18 mouse cellular contexts compared by ENCODE assay signal in the genomic region with DNA sequence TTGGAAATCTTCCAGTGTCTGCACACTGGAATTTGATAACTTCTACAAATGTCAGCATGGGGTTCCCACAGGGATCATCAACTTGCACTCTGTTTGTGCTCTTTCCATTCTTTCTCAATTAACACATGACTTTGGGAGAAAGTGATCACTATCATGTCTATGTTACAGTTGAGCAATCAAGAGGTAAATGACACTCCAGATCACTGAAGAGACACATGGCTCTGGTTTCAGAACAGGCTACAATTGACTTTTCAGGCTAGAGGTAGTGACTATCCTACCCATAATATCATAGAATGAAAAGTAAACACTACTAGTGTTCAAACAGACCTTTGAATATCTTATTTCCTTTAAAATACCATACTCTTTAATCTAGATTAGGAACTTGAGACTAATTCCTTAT.
"Had no signal": no experiment of that assay in that cellular context is flagged by ENCODE, and none has a peak within 500 bp of the region (broad histone marks: within the 10 kb centered on the region; RNA-seq: fewer than 3 reads in every experiment).

No protein-coding gene starts in this region.

- H3K4me1 ChIP-seq: midbrain, embryonic 10.5 days; midbrain, embryonic 12.5 days; neural tube, embryonic 13.5 days; neural tube, embryonic 15.5 days had no signal

- H3K4me2 ChIP-seq: lung, embryonic 14.5 days; midbrain, embryonic 12.5 days; neural tube, embryonic 13.5 days; neural tube, embryonic 15.5 days had no signal

- H3K4me3 ChIP-seq: midbrain, embryonic 10.5 days; midbrain, embryonic 12.5 days; myocyte; neural tube, embryonic 13.5 days; neural tube, embryonic 15.5 days had no signal

- DNase-seq: lung, embryonic 14.5 days; lung, postnatal 10 days; lung, postnatal 4 days; midbrain, embryonic 14.5 days; retina, postnatal 1 day; right cerebral cortex, adult 18-20 months; right cerebral cortex, postnatal 25 days; right cerebral cortex, postnatal 4 days; spleen, adult 18-20 months; thymus, adult 18-20 months; thymus, postnatal 14 days; thymus, postnatal 36 days had no signal

- H3K9me3 ChIP-seq: midbrain, embryonic 10.5 days; midbrain, embryonic 12.5 days; neural tube, embryonic 13.5 days; neural tube, embryonic 15.5 days had no signal

- H3K9ac ChIP-seq: lung, embryonic 14.5 days; midbrain, embryonic 12.5 days; neural tube, embryonic 13.5 days; neural tube, embryonic 15.5 days had no signal

- H3K36me3 ChIP-seq: midbrain, embryonic 10.5 days; midbrain, embryonic 12.5 days; neural tube, embryonic 13.5 days; neural tube, embryonic 15.5 days had no signal

- ATAC-seq: midbrain, embryonic 16.5 days had no signal

- H3K27ac ChIP-seq: midbrain, embryonic 10.5 days; midbrain, embryonic 12.5 days; neural tube, embryonic 13.5 days; neural tube, embryonic 15.5 days had no signal

- H3K27me3 ChIP-seq: midbrain, embryonic 12.5 days; neural tube, embryonic 13.5 days; neural tube, embryonic 15.5 days had no signal
